Mouse (Mus musculus) small intestine, adult 2 months (tissue): ENCODE results near the gene Gm43064.

Source experiments
- CTCF ChIP-seq: fragments of 200-500 bp; IDR thresholded peaks from 2 replicates; pipeline ENCODE4 v1.5.1; 2012; ENCODE audit warnings: low read depth, mild to moderate bottlenecking, control low read depth, inconsistent platforms, low read length, moderate library complexity, mixed read lengths; ENCODE audit not compliant: insufficient replicate concordance, insufficient read length; ENCODE audit errors: extremely low read depth
- POLR2A ChIP-seq: fragments of 200-500 bp; IDR thresholded peaks from 2 replicates; pipeline ENCODE4 v1.6.1; 2012; ENCODE audit warnings: low read depth, mild to moderate bottlenecking, control low read depth, inconsistent platforms, low read length, moderate library complexity

- TF ChIP-seq CTCF (no peak), POLR2A (no peak)
Observed at GRCm38 (mm10) chr3:103851882-103852281, 42.5 kb downstream of the Gm43064 start.
